Mouse (Mus musculus) embryonic stem cell, embryonic (primary cell): Measurements from ENCODE around the gene Rmdn2.

Source experiments
- CTCF ChIA-PET, 4 experiments: fragments of 300-600 bp in 2 of 4; fragments of 350-600 bp in 2 of 4; sonication (Branson Sonifier 250); formaldehyde crosslinking; loops; one replicate each; lab custom pipeline; 2022; ENCODE audit warnings: inconsistent platforms in 2 of 4; lab: Charles Lee
- POLR2A ChIA-PET, 4 experiments: fragments of 300-600 bp in 2 of 4; fragments of 350-600 bp in 2 of 4; sonication (Branson Sonifier 250); formaldehyde crosslinking; loops; one replicate each; lab custom pipeline; 2022; ENCODE audit warnings: antibody characterized with exemption in 4 of 4, inconsistent platforms in 1 of 4; lab: Charles Lee

The Rmdn2 gene

DNA sequence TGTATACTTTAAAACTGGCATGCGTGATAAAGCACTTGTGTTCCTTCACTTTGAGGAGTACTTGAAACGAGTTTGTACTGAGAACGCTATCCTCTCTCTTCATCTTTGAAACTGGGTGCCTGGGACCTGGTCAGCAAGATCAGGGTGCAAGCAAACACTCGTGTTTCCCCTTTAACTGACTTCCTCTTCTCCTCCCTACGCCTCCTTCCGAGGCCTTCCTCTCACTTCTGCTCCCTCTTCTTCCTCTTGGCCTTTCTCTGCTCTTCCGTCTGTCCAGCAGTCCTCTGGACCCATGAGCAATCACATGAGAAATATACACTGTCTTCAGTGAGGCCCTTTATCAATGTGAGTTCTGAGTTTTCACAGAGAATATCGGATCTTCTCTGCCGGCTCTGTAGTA is 50.2 kb downstream of the Rmdn2 start:
- POLR2A ChIA-PET: interaction anchor here in 2 of 4 experiments (1.0 to 1.2 kb wide), 3 partner anchors 9 to 545 kb away, joined by 3 to 5 read pairs (median 3); partner anchors contain the start of genes Srsf7 (in 1 of the 2) and Ttc39d (in 1 of the 2)
- CTCF ChIA-PET: interaction anchor here (0.9 to 1.4 kb wide), 21 partner anchors 21 to 551 kb away, joined by 3 to 13 read pairs (median 4); partner anchors contain the start of genes Cyp1b1 (in 3 of the 4) and Atl2 (in 1 of the 4)

DNA sequence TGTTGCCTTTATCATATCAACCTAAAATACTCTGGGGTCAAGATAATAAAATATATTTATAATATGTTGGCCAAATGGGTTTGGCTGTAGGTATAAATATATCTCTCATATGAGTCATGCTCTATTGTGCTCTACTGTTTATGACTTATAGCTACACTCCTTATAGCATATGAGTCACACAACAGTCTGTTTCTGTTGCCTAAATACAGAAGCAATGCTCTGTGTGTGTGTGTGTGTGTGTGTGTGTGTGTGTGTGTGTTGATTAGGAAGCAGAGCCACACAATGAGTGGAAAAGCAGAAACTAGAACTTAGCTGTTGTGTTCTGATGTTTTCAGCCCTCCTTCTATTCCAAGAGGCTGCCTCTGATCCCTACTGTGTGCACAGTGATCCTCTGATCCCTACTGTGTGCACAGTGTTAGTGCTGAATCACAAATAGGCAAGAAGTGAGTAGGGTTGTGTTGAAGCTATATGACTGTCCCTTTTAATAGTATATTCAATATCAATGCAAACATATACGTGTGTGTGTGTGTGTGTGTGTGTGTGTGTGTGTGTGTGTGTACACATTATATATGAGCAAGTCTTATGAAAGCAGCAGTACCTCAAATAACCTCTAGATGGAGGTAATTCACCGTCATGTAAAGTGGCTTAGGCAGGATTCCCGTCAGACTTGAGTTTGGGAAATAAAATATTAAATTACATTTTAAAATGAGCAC is 51.9 kb downstream of the Rmdn2 start:
- ChIA-PET POLR2A (interaction anchor here in 1 of 4 experiments (0.5 kb wide), 1 partner anchor 569 kb away, joined by 3 read pairs; no protein-coding TSS in a partner anchor), CTCF (interaction anchor here in 2 of 4 experiments (0.6 to 1.3 kb wide), 2 partner anchors 14 to 354 kb away, joined by 4 read pairs; no protein-coding TSS in a partner anchor)

DNA sequence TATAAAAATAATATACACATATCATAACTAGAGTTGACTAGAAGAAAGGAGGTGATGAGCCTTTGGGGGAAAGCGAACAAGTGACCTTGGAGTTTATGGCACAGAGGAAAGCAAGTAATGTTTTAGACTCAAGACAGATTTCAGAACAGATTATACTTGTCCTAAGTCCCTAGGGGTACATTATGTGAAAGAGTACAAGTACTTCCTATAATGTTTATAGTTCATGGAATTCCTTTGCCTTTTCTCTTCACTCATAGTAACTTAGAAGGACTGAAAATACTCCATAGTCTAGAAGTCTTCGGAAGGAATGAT is 52.4 kb downstream of the Rmdn2 start:
- CTCF ChIA-PET: interaction anchor here in 1 of 4 experiments (0.6 kb wide), 1 partner anchor 275 kb away, joined by 3 read pairs; no protein-coding TSS in a partner anchor
- POLR2A ChIA-PET: no interaction called here

DNA sequence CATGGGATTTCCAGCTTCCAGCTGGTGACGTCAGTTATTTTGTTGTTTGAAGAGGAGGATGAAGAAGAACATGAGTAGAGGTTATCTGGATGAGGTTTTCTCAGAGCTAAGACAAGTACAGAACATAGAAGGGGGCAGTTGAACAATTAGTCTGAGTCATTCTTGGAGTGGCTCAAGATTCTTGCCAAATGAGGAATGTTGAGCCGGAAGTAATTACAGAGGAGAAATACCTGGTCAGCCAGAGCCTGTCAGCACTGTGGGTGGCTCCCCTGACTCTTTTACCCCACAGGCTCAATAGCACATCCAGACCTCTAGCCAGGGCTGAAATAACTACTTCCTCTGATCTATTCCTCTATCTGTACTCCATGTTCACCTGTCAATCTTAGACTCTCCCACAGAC is 59.2 kb downstream of the Rmdn2 start:
- POLR2A ChIA-PET: interaction anchor here in 1 of 4 experiments (0.6 to 0.7 kb wide), 2 partner anchors 15 to 33 kb away, joined by 3 to 5 read pairs; no protein-coding TSS in a partner anchor
- CTCF ChIA-PET: interaction anchor here in 1 of 4 experiments (0.8 kb wide), 1 partner anchor 45 kb away, joined by 3 read pairs; no protein-coding TSS in a partner anchor

DNA sequence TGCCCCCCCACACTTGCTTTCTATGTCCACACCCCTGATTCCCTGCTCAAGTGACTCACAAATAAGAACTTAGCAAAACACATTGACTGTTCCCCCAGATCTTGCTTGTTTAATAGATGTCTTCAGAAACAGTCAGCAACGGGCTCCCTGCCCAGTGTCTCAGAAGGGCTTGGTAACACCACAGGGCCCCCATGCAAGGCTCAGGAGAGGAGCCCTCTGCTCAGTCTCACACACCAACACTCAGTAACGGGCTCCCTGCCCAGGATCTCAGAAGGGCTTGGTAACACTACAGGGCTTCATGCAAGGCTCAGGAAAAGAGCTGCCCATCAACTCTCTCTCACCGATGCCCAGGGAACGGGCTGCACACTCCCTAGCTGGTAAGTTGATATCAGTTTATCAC is 83.4 kb downstream of the Rmdn2 start:
- POLR2A ChIA-PET: no interaction called here
- CTCF ChIA-PET: interaction anchor here in 1 of 4 experiments (0.9 kb wide), 1 partner anchor 34 kb away, joined by 3 read pairs; no protein-coding TSS in a partner anchor

GRCm38 (mm10) chr17:79695541-79695940 is 83.9 kb downstream of the Rmdn2 start:
- POLR2A ChIA-PET: interaction anchor here in 1 of 4 experiments (0.6 kb wide), 1 partner anchor 1342 kb away, joined by 3 read pairs; no protein-coding TSS in a partner anchor
- CTCF ChIA-PET: interaction anchor here in 1 of 4 experiments (0.9 kb wide), 1 partner anchor 34 kb away, joined by 3 read pairs; no protein-coding TSS in a partner anchor

- CTCF ChIA-PET: interaction anchor here in 2 of 4 experiments (0.9 to 1.8 kb wide), 7 partner anchors 16 to 142 kb away, joined by 3 to 7 read pairs (median 3); partner anchors contain the start of gene Cyp1b1 (in 2 of the 2)
- POLR2A ChIA-PET: interaction anchor here in 3 of 4 experiments (0.6 to 0.7 kb wide), 3 partner anchors 38 to 456 kb away, joined by 3 to 6 read pairs (median 3); no protein-coding TSS in a partner anchor
These were observed 87.5 kb downstream of the Rmdn2 start for GRCm38 (mm10) chr17:79699197-79699596.

- POLR2A ChIA-PET: no interaction called here
- CTCF ChIA-PET: no interaction called here
These were observed 89.2 kb downstream of the Rmdn2 start for GRCm38 (mm10) chr17:79700871-79701270.

GRCm38 (mm10) chr17:79705671-79706455 is 94.2 kb downstream of the Rmdn2 start:
- ChIA-PET POLR2A (interaction anchor here in 1 of 4 experiments (0.6 kb wide), 1 partner anchor 9 kb away, joined by 7 read pairs; the partner anchor contains the start of gene Cyp1b1), CTCF (interaction anchor here in 1 of 4 experiments (0.6 kb wide), 1 partner anchor 850 kb away, joined by 4 read pairs; no protein-coding TSS in a partner anchor)

DNA sequence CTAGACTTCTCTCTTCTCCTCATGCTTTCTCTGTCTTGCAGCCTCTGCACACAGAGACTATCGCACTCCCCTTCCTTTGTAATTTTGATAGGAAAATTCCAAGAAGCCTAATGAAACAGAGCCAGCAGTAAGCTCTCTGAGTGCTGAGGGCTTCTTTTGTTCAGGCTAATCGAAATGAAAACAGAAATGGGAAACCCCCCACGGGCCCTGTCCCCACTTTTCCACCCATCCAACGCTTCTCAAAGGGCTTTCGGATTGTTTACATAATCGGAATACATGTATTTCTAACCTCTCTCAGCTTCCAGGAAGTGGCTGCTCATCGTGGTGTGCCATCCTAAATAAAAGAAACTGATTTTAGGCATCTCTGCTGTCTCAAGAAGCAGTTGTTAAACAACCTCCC is 96.5 kb downstream of the Rmdn2 start:
- ChIA-PET CTCF (interaction anchor here in 1 of 4 experiments (1.3 kb wide), 1 partner anchor 47 kb away, joined by 4 read pairs; no protein-coding TSS in a partner anchor), POLR2A (no interaction called here)

- CTCF ChIA-PET: interaction anchor here in 1 of 4 experiments (0.7 kb wide), 1 partner anchor 19 kb away, joined by 8 read pairs; no protein-coding TSS in a partner anchor
These were observed 98.1 kb downstream of the Rmdn2 start for GRCm38 (mm10) chr17:79709718-79710117.

DNA sequence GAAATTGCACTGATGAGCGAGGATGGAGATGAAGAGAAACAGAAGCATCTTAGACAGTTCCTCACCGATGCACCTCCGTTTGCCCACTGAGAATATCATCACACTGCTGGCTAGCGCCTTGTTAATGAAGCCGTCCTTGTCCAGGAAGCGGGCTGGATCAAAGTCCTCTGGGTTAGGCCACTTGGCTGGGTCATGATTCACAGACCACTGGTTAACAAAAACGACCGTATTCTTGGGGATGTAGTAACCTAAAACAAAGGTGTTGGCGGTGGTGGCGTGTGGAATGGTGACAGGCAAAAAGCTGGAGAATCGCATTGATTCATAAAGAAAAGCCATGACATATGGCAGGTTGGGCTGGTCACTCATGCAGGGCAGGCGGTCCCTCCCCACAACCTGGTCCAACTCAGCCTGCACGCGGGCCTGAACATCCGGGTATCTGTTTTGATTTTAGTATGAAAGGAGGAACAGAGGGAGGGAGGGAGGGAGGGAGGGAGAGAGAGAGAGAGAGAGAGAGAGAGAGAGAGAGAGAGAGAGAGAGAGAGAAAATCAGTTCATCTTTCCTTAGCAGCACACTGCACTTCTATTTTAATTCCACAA is 98.7 kb downstream of the Rmdn2 start:
- ChIA-PET POLR2A (no interaction called here), CTCF (no interaction called here)

More at GRCm38 (mm10) chr17:79709718-79710117, 98.1 kb downstream of the Rmdn2 start:
- POLR2A ChIA-PET: no interaction called here

DNA sequence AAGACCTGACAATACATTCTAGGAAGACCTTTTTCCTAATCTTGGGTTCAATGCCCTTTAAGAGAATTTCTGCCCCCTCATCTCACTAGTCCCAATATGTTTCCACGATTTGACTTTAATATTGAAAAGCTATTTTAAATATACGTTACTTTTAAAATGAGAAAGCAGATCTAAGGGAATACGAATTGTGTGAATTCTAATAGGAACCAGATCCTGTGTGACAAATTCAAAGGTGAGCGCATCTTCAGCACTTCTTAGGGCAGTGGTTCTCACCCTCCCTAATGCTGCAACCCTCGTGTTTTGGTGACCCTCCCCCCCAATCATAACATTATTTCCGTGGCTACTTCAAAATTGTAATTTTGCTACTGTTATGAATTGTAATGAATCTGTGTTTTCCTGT is 100.3 kb downstream of the Rmdn2 start:
- POLR2A ChIA-PET: no interaction called here

DNA sequence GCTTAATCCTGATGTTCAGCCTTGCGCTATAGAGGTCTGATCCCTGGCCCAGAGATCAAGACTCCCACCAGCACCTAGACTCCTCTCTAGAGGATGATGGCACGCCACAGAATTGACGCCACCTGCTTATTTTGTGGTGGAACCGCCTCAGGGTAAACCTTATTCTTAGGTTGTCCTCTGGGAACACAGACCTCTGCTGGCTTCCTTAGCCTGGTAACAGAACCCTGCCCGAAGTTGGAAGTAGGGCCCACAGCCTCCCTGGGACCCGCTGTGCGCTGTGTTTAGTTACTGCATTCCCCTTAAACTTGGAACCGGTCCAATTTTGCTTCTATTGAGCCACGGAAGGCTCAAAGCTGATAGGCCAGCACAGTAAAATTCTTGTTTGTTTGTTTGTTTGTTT is 100.9 kb downstream of the Rmdn2 start:
- POLR2A ChIA-PET: no interaction called here
- CTCF ChIA-PET: no interaction called here

More for the DNA sequence above, 100.3 kb downstream of the Rmdn2 start:
- CTCF ChIA-PET: no interaction called here

GRCm38 (mm10) chr17:79713276-79713642 is 101.6 kb downstream of the Rmdn2 start:
- CTCF ChIA-PET: no interaction called here
- POLR2A ChIA-PET: interaction anchor here in 1 of 4 experiments (0.6 kb wide), 1 partner anchor 494 kb away, joined by 4 read pairs; the partner anchor contains the start of genes Srsf7 and Ttc39d

- CTCF ChIA-PET: interaction anchor here in 2 of 4 experiments (0.5 to 2.8 kb wide), 2 partner anchors 22 to 85 kb away, joined by 3 to 9 read pairs; no protein-coding TSS in a partner anchor
- POLR2A ChIA-PET: interaction anchor here in 1 of 4 experiments (0.6 kb wide), 1 partner anchor 494 kb away, joined by 4 read pairs; the partner anchor contains the start of genes Srsf7 and Ttc39d
These were observed 102.1 kb downstream of the Rmdn2 start for GRCm38 (mm10) chr17:79713643-79714367.

DNA sequence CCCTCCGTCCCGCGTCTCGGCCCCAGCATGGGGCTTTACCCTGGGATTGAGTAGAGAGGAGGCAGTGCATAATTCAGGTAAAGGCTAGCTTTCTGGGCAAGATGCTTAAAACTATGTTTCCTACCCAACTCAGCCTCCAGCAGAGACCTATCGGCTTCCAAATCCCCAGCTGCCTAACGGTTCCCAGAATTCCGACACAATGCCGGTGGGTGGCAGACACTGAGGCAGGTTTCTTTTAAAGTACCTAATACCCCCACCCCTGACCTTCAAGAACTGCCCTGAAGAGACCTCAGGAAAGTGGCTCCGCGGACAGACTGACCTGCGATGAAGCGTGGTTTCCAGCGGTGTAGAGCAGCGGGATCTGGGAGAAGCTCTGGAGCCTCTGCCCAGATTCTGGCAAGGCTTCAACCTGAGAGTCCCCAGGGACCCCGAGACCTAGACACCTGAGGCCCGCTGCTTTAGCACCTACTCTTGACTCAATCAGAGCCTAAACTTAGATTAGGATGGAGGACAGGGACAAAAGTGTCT is 102.8 kb downstream of the Rmdn2 start:
- POLR2A ChIA-PET: interaction anchor here in 3 of 4 experiments (0.6 to 1.9 kb wide), 5 partner anchors 9 to 540 kb away, joined by 3 to 8 read pairs (median 5); partner anchors contain the start of gene Atl2 (in 1 of the 3)

More for the DNA sequence above, 102.8 kb downstream of the Rmdn2 start:
- CTCF ChIA-PET: interaction anchor here (0.5 to 2.8 kb wide), 10 partner anchors 12 to 297 kb away, joined by 3 to 12 read pairs (median 6); no protein-coding TSS in a partner anchor
